Mouse (Mus musculus) spleen, adult 2 months (tissue): ENCODE results near the gene Med29.

Experiments
- CTCF ChIP-seq: fragments of 200-500 bp; IDR thresholded peaks from 2 replicates; pipeline ENCODE4 v1.5.1; 2011; ENCODE audit warnings: mild to moderate bottlenecking, inconsistent platforms; ENCODE audit not compliant: insufficient read depth, insufficient read length, insufficient replicate concordance; ENCODE audit errors: extremely low read depth
- POLR2A ChIP-seq: fragments of 200-500 bp; IDR thresholded peaks from 2 replicates; pipeline ENCODE4 v1.6.1; 2011; ENCODE audit warnings: low read depth, low read length, inconsistent platforms

- no peak for TF ChIP-seq CTCF
- no peak for TF ChIP-seq POLR2A
These were observed 46.3 kb upstream of the Med29 start for GRCm38 (mm10) chr7:28438771-28439170.
